Mouse (Mus musculus) lung, postnatal 10 days (tissue): ENCODE data around the gene Skiv2l.
"Not testable (repeated sequence)": the region's sequence is repeated elsewhere in the genome, so short reads cannot be mapped to it uniquely, and the experiment has no call there.

ENCODE experiments used
- DNase-seq: peaks from one replicate; pipeline ENCODE4 v3.0.0; 2021

The Skiv2l gene

DNA sequence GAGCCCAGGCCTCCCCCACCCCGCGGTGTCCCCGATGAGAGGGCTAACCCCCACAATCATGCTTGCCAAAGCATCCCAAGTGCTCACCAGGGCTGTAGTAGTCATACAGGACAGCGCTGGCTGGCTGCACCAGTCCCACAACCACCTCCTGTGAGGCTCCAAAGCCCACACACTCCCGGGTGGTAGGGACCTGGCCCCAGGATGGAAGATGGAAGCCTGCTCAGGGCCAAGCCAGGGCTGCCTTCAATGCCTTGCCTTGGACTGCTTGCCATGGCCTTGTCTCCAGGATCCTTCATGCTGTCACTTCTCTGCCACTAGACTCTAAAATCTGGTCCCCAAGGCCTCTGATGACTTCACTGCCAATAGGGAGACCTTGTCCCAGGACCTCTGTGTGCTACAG, 39.6 kb downstream of the Skiv2l start:
- not testable (repeated sequence) for DNase-seq

DNA sequence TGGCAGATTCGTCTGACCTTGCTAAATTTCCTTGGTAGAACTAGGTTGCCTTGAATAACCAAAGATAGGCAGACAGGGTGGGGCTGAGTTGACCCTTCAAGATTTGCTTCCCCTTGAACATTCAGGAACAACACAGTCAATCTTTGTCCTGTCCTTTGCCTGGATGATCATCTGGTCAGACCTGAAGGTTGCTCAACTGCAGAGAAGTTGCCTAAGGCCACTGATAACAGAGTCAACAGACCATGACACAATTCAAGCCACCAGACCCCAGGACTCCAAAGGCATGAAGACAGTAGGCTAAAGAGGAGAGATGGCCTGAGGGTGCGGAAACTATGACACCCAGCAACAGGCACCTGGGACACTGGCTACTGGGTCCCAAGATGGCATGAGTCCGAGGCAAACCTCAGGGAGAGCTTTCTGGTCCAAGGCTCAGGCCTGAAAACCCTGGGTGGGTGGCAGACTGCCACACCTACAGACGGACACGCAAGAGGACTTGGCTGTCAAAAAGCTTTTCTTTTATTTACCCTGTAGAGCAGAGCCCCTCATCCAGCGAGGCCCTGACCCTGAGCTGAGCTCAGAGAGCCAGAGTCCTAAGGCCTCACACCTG, 41.3 kb downstream of the Skiv2l start:
- DNase-seq, result no peak

DNA sequence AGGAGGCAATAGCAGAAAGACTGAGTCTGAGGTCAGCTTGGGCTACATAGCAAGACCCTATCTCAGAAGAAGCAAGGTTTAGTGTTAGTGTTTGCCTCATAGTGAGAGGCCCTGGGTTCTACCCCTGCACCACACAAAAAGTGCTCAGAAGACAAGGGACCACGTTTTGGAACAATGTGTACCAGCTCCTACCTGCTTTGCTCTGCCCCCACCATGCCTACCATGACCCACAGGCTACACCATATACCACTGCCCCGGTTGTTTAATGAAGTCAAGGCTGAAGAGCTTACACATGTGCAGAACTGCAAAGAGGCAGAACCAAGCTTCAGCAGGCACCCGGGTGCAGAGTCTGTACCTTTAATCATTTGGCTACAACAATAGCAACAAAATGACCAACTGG, 42.8 kb downstream of the Skiv2l start:
- DNase-seq, result no peak

DNA sequence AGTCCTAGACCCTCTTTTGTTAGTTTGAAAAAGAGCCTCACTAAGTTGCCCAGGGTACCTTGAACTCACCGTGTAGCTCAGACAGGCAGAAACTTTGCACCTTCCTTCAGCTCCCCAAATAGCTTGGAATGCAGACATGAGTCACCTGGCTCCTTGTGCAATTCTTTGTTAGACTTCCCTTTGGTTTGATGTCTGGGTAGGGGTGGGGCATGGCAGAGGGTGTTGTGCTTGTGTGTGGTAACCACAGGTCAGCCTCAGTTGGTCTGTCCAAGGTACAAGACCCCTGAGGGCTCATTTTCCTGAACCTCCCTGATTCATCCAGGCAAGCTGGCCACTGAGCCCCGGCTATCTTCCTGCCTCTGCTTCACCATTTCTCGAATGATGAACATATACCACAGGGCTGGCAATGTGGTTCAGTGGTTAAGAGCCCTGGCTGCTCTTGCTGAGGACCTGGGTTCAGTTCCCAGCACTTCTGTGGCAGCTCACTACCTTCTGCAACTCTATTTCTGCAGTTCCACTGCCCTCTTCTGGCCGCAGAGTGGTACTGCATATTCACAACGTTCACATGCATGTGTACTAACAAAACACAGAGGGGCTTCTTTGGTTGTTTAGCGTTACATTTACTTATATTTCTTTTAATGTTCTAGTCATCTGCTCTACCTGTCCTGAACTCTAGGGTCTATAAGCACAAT, 45.0 kb downstream of the Skiv2l start:
- no peak for DNase-seq

DNA sequence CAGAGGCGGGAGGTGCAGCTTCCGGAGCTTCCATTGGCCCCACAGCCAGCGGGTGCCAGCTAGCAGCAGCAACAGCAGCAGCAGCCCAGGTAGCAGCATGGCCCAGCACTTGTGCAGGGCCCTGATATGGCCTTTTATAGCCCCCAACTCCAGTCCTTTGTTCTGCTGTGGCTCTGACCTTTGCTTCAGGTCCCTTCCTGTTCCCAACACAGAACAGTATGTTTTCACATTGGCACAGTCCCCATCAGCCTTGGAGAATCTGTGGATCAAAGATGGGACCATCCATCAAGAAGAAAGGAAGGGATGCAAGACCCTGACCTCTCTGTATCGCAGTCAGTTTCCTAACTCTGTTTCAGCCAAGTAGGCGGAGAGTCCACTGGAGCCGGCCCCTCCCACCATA, 45.7 kb downstream of the Skiv2l start, which contains the start of gene Cyp21a1:
Cyp21a1 (minus strand) TSS at position 261 of the 400 bp plus-strand sequence.
- DNase-seq, result not testable (repeated sequence)

DNA sequence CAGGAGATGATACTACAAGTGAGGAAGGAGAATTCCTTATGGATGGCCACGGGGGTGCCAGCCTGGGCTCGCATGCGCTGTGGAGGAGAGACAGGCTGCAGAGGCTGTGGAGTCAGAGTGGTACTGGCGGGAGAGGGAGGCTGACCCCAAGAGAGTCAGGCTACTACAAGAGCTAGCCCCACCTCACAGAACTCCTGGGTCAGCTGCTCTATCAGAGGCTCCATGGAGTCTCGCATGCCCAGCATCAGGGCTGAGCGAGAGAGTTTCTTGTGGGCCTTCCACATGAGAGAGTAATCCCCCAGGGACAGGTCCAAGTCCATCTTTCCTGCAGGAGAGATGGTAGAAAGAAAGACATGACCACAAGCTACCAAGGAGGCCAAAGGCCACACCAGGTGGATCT, 46.6 kb downstream of the Skiv2l start:
- not testable (repeated sequence) for DNase-seq

DNA sequence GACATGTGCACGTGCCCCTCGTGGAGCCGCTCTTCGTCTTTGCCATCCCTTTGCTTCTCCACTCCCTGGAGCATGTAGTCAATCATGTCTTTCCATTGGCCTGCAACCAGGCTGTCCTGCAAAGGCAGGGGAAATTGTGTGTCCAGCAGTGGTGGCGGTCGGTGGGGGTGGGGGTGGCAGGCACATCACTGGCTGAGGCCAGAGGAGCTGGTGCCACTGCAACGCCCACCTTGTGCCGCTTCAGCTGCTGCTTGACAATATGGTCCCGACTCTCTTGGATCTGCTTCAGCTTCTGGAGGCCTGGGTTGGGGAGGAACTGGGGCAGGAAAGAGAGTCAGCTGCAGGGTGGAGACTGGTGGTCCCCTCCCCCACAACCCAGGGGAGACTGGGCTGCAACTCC, 47.3 kb downstream of the Skiv2l start:
- not testable (repeated sequence) for DNase-seq

DNA sequence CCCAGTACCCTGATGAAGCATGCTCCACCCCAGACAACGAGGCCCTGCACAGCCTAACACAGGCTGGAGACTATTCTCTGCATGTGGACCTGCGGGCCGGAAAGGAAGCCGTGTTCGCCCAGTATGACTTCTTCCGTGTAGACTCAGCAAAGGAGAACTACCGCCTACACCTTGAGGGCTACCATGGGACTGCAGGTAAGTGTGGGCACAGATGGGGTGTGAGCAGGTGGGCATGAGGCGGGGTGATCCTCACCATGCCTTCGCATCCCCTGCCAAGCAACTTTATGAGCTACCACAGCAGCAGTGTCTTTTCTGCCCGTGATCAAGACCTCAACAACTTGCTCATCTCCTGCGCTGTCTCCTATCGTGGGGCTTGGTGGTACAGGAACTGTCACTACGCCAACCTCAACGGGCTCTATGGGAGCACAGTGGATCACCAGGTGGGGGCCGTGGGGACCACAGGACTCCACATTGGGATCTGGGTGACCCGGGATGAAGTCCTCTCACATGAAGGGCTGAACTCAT, 49.2 kb downstream of the Skiv2l start:
- DNase-seq, result not testable (repeated sequence)

DNA sequence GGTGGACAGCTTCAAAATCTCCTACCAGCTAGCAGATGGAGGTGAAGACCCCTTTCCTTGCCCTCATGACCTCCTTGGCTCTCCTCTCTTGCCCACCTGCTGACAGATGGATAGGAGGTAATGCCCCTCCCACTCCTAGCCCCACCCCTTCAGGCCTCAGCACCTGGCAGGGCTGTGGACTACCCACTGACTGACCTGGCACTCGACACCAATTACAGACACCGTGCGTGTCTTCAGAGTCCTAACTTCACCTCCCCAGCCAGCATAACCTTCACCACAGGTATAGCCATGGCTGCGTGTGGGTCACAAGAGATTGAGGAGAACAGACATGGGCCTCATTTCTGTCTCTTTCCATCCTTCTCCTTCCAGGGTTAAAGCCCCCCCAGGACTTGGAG, 50.5 kb downstream of the Skiv2l start:
- DNase-seq, result no peak

DNA sequence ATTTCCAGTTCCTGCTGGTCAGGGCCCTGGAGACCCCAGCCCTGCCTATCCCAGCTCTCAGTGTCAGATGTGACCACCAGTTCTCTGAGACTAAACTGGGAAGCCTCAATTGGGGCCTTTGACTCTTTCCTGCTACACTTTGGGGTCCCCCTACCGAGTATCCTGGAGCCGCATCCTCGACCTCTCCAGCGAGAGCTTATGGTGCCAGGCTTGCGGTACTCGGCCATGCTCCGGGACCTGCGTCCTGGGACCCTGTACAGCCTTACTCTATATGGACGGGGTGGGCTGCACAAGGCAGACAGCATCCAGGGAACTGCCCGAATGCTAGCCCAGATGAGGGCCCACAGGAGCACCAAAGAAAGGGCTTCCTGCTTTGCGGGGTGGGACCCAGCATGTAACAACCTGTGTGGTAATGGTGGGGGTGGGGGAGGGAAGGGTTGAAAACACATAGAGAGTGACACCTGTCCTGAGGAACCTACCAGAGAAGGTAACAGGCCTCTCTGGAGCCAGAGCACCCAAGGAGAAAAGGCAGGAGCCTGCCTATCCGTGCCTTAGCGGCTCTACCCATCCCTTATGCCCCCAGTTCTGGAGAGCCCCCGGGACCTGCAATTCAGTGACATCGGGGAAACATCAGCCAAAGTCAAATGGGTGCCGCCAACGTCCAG, 51.0 kb downstream of the Skiv2l start:
- no peak for DNase-seq

DNA sequence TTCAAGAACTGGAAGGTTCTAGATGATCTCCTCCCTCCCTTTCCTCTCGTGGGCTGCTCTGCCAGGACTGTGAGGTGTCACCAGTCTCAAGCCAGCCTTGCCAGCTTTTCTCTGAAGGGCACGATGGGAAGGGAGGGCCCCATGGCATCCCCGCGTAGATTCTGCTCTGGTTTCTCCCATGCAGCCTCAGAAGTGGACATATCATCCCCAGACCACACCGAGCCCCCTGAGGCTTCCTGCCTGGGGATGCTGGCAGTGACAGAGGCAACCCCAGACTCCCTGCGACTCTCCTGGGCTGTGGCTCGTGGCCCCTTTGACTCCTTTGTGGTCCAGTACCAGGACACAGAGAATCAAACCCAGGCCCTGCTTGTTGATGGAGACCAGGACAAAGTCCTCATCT, 51.9 kb downstream of the Skiv2l start:
- not testable (repeated sequence) for DNase-seq

DNA sequence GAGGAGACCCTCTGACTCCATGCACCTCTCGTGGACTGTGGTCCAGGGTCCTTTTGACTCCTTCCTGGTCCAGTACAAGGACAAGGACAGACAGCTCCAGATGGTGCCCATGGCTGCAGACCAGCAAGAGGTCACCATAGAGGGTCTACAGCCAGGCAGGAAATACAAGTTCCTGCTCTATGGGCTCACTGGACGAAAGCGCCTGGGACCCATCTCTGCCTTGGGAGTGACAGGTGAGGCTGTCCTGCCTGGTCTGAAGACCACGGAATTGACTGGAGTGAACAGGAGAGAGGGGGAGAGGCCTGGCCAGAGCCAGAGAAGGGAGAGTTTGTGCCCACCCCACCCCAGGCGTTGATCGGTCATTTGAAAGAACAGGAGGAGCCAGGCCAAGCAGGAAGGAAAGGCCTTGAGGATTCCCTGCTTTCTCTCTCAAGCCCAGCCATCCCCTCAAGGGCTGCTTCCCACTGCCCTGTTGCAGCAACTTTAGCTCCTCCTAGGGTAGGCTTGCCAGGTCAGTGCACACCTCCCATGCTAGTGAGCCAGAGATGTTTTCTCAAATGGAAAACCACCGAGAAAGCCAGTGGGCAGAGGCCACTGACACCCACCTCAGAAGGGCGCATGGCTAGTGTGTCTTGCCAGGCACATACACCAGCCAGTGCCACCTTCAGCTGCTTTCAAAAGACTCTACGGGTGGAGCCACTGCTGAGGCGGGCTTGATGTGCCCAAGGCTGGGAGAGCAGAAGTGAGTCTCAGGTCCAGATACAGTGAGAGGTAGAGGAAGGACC, 52.6 kb downstream of the Skiv2l start:
- not testable (repeated sequence) for DNase-seq

DNA sequence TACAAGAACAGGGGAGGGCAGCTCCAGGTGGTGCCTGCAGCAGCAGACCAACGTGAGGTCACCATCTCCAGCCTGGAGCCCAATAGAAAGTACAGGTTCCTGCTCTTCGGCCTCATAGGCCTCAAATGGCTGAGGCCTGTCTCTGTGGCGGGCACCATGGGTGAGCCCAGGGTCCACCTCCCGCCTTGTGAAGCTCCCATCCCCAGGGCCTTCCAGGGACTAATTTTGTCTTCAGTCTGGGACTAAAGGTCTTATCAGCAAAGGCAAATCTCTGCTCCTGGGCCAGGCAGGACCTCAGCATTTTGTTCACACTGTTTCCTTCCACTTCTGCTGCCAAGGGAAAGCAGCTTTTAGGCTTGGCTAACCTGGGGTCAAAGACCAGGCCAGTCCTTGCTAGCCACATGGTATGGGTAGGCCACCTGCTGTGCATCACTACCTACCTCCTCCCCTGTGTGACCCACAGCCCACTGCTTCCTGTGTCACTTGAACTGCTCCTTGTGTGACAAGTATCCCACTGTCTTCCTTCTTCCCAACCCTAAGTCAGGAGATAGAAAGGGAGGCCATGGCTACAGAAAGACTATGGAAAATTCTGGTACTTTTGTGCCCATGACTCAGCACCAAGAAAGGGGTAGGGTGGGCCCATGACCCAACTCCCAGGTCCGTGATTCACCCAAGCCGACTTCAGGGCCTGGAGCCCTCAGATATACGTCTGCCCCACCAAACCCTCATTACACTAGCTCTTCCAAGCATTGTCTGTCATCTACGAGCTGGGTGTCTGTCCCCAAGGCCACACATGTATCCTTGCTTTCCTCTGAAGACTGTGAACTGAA, 53.5 kb downstream of the Skiv2l start:
- no peak for DNase-seq

DNA sequence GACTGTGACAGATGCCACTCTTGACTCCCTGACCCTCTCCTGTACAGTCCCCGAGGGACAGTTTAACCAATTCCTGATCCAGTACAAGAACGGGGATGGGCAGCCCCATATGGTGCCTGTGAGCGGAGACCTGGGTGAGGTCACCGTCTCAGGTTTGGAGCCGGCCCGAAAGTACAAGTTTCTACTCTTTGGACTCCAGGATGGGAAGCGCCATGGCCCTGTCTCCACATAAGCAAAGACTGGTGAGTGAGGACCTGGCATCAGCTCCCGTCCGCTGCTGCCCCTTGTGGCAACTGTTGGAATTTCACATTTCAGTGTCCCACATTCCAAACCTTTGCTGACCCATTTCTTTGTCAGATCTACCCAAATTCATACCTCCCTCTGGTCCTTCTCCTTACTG, 54.4 kb downstream of the Skiv2l start:
- peak; percentile 65 for DNase-seq

DNA sequence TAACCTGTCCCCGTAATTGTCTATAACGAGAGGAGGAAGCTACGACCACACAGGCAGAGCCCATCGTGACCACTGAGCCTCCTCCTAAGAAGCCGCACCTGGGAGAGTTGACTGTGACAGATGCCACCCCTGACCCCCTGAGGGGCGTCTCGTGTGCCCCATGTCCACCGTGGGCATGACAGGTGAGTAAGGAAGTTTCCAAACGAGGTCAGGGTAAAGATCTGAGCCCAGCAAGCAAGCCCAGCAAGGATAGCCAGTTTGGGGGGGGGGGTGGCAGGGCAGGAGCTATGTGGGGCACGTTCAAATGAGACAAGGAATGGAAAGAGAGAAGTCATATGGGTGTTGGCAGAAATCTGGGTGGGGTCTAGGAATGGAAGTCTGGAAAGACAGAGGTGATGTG, 55.0 kb downstream of the Skiv2l start:
- DNase-seq, result no peak
